Mouse (Mus musculus) R1 (cell line): ENCODE measurements around the gene Cep89.

ENCODE experiments used
- DNase-seq: peaks from one replicate; pipeline ENCODE4 v3.0.0-alpha.2; 2018; ENCODE audit warnings: low read depth, low spot score

The Cep89 gene

DNA sequence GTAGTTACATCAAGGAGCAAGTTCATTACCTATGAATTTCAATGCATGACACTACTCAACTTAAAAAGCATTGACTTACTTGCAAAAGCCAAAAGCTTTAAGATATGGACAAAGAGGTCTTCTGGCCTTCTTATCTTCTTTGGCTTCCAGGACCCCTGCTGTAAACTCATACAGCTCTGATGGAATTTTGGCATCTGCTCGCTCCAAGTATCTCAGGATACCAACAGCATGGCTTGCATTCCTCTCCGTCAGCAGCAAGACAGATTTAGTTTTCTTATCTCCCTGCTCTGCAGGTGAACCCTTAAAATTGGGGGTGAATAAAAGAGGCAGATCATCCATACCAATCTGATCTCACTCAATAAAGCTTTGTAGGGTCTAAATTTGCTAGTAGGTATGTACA, 88.3 kb downstream of the Cep89 start:
- no peak for DNase-seq

DNA sequence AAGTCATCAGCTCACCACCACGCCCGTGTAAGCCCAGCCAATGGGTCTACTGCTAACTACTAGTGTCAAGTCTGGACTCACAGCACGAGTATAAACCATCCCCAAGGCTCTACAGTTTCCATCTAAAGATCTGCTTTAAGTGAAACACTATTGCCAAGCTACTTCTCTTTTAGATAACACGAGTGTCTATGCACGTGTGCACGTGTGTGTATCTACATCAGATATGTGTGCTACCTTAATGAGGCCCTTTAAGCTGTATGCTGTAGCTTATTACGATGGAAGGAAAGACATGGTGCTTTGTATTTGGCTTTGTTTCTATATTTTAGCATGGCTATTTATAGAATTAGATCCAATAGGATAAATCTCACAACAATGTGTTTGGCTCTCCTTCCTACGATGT, 89.7 kb downstream of the Cep89 start:
- DNase-seq: no peak
